Mouse (Mus musculus) CH12.LX (cell line): ENCODE data around the gene Dnajb4.

ENCODE experiments used
- CTCF ChIP-seq, 2 experiments: IDR thresholded peaks in 1 of 2; conservative IDR thresholded peaks in 1 of 2; 2 replicates each; pipeline ENCODE4 v1.5.1; 2011 to 2012; ENCODE audit warnings: low read depth in 2 of 2, low read length in 2 of 2, improper control_type of control experiment in 1 of 2, inconsistent platforms in 1 of 2, mild to moderate bottlenecking in 1 of 2, moderate library complexity in 1 of 2
- MAX ChIP-seq: IDR thresholded peaks from 2 replicates; pipeline ENCODE4 v1.6.1; 2011; ENCODE audit warnings: low read length, improper control_type of control experiment
- MEF2A ChIP-seq: IDR thresholded peaks from 2 replicates; pipeline ENCODE4 v1.6.1; 2014; ENCODE audit warnings: low read depth, mild to moderate bottlenecking, inconsistent platforms, low read length, improper control_type of control experiment, borderline replicate concordance
- POLR2A ChIP-seq: IDR thresholded peaks from 2 replicates; pipeline ENCODE4 v1.6.1; 2011; ENCODE audit warnings: low read depth, mild to moderate bottlenecking, improper control_type of control experiment, low read length
- TCF12 ChIP-seq: IDR thresholded peaks from 2 replicates; pipeline ENCODE4 v1.6.1; 2014; ENCODE audit warnings: low read depth, mild to moderate bottlenecking, inconsistent platforms, low read length, improper control_type of control experiment
- USF1 ChIP-seq: IDR thresholded peaks from 2 replicates; pipeline ENCODE4 v1.6.1; 2014; ENCODE audit warnings: low read depth, mild to moderate bottlenecking, inconsistent platforms, low read length, improper control_type of control experiment
- ZMIZ1 ChIP-seq: IDR thresholded peaks from 2 replicates; pipeline ENCODE4 v1.6.1; 2012; ENCODE audit warnings: low read depth, mild to moderate bottlenecking, inconsistent platforms, low read length, improper control_type of control experiment
- ZNF384 ChIP-seq: IDR thresholded peaks from 2 replicates; pipeline ENCODE4 v1.6.1; 2012; ENCODE audit warnings: low read depth, low read length, improper control_type of control experiment, inconsistent platforms

DNA sequence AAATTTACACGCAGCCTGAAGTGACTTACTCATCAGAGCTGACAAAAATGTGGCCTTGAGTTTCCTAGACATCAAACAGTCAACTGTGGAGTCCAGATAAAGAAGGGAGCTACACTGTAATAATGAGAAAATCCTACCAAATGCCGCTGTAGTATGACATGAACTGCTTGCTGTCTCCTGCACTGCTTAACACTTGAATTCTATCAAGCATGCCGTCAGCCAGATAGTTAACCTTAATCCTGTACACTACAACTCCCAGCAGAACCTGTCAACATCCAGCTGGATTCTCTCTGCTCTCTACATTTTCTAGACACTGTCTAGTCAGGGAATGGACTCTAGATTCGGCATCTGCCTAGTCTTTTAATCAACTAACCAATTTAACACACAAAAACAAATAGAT, 20.8 kb downstream of the Dnajb4 start:
- TF ChIP-seq CTCF (conservative IDR thresholded peaks at IDR 0.05 in 1 of 2, IDR thresholded peaks at IDR 0.05 in 1 of 2; ENCODE audit: low read depth in 2 of 2, low read length in 2 of 2) = no peak
- no peak for TF ChIP-seq MAX
- TF ChIP-seq ZMIZ1 = no peak
- TF ChIP-seq MEF2A = no peak
- TF ChIP-seq USF1 = no peak
- TF ChIP-seq POLR2A = no peak
- TF ChIP-seq TCF12 = no peak
- no peak for TF ChIP-seq ZNF384
